Mouse (Mus musculus) cerebellum, postnatal 10 days (tissue): ENCODE data around the gene Rtn1.

Experiments
- DNase-seq, 2 experiments: peaks; one replicate each; pipeline ENCODE4 v3.0.0; 2021; ENCODE audit warnings: mixed read lengths in 2 of 2

Gene Rtn1

DNA sequence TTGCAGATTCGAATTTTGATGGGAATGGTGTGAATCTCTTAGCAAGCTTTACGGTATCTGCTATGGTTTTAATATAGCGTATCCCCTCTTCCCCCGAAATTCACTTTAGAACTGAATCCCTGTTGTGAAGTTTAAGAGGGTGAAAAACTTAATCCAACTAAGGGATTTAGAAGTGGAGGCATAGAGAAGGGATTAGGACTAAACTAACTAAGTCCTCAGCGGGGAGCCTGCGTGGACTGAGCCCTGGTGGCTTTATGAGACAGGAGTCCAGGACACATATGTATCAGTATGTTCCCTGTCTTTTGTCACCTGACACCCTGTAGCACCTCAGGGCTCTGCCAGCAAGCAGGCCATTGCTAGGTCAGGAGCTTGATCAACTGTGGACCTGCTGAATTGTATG lies 181.1 kb downstream of the Rtn1 start:
- no peak for DNase-seq

GRCm38 (mm10) chr12:72225371-72225770 lies 183.5 kb downstream of the Rtn1 start:
- DNase-seq, result peak in 1 of 2 experiments; percentile 20

- DNase-seq, result peak in 1 of 2 experiments; percentile 22
Measured at GRCm38 (mm10) chr12:72223557-72224102, 185.2 kb downstream of the Rtn1 start.

DNA sequence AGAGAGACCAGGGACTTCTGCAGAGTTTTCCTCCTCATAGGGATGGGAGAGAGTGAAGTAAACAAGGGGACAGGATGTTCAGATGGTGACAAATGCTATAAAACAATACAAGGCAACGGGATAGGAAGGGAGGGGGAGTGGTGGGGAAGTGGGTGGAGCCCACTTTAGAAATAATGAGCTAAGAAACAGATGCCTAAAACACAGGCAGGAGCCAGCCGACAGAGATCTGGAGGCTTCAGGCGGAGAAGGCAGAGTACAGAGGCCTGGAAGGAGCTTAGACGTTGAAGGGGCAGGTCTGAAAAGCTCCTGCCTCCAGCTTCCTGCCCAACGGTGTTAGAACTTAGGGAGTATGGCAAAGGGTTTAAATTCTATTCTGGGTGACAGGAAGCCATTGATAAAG lies 195.3 kb downstream of the Rtn1 start:
- DNase-seq, result no peak

GRCm38 (mm10) chr12:72200828-72201227 lies 208.0 kb downstream of the Rtn1 start:
- DNase-seq, result no peak

DNA sequence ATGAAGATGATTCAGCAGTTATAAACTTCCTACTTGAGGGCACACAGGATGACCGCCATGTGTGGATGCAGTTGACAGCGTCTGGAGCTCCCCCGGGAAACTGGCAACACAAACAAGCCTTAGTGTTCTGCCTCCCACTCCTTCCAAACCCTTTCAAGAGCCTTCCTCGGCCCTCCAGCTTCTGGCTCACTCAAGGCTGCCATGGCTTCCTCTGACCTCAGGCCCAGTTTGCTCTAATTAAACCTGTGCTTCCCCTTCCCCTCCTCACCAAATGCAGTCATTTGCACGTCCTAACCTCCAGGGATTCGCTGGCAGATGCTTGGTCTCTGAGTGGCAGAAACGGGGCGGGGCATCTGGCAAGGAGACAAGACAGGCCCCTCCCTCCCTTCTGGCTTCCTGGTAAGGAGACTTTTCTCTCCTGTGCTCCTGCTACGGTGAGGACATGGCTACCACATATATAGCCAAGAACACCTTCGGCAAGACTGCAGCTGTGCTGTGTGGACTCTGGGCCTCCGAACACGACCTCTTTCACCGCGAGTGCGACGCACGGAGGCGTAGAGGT lies 210.8 kb downstream of the Rtn1 start:
- peak; percentile 87 to 89 for DNase-seq

DNA sequence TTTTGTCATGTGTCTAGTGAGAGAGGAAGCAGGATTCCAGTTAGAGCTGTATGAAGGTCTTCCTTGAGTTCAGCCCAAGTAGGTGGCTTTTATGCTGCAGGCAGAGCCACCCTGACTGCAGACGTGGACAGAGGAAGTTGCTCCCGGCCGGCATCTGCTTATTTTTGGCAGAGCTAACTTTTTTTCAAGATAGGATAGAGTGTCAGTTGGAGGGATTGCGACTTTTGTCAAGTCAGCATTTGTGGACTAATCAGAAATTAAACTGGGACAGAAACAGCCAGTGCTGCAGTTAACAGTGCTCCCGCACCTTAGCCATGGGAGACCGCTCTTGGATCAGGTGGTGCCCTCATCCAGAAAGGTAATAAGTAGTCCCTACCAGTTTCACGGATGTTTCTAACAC lies 211.4 kb downstream of the Rtn1 start:
- no peak for DNase-seq

DNA sequence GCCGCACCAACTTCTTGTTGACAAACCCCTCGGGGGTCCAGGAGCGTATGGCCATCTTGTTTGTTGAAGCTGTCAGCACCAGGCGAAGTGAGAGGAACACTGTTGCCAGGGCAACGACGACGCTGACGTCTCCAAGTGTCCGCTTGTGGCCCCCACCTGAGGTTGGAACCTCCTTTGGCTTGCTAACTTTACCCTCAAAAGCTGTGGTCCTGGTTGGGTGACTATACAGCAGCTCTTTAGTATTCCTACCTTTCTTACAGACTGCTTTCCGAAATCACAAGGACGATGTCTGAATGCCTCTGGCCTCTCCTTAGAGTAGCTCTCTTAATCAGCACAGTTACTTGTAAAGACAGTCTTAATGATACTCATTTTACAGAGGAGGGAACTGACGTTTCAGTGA lies 223.9 kb downstream of the Rtn1 start, which contains the start of gene Ccdc175:
TSS of gene Ccdc175 (minus strand) at position 101 of the 400 bp plus-strand sequence.
- DNase-seq, result no peak

DNA sequence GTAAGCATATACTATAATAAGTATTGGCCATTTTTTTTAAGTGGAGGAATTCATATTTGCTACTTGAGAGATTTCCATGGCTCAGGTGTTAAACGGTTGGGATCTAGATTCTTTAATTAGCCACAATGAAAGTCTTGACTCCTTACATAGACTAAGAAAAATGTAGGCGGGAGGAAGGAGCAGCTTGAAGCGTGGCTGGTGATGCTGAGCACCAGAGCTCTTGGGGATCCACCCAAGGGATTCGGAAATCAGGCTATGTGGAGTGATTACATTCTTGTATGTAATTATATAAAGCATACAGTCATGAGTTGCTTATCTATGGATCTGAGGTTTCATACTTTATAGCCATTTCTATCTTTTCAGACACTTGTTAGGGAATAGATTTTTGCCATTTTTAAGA lies 229.3 kb downstream of the Rtn1 start:
- DNase-seq, result no peak

DNA sequence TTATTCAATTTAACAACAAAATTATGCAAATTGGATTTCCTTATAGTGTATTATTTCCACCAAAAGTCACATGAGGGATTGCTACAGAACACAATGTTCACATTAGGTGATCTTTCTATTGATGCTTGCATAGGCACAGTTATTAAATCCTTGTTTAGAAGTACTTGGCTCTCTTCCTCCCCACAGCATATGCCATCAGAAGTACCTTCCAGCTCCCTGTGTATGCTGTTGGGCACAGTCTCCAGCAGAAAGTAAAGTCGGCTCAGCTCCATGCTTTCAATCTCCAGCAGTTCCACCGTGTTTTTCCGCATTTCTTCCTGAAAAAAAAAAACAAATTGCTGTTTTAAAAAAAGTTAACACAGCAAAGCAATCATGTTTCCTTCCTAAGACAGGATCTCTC lies 230.5 kb downstream of the Rtn1 start:
- DNase-seq, result peak; percentile 20 to 38
